Mouse (Mus musculus): Measurements from ENCODE around the gene AI597479.
"Not testable (repeated sequence)": the region's sequence is repeated elsewhere in the genome, so short reads cannot be mapped to it uniquely, and the experiment has no call there.

Gene AI597479

DNA sequence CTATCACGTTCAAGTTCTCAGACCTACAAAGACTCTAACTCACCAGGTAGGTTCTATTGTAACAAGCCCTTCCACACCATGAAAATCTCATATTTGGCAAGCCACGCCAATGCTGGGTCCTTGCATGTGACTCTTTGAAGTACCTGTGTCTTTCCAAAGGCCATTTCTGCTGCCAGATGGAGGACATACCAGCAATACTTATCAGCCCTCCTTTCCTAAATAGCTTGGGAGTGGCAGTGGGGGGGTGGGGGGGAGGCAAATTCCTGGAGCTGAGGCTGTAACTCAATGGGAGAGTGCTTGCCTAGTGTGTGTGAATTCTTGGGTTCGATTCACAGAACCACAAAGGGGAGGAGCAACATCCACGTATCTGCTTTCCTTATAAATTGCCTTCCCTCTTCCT lies 26.2 kb downstream of the AI597479 start:
- DNase-seq (ENCODE audit: low spot score in 2 of 2), result no peak

DNA sequence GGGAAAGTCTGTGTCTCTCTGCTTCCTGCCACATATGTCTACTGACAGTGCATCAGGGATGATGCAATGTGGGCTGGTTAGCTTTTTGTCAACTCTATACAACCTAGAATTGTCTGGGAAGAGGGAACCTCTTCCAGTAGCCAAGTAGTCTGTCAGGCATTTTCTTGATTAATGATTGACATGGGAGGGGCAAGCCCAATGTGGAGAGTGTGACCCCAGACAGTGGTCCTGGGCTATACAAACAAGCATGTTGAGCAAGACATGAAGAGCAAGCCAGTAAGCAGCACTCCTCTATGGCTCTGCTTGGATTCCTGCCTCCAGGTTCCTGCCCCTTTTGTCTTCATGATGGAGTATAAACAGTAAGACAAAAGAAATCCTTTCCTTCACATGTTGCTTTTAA lies 28.7 kb downstream of the AI597479 start:
- no peak for DNase-seq (ENCODE audit: low spot score in 2 of 2)

DNA sequence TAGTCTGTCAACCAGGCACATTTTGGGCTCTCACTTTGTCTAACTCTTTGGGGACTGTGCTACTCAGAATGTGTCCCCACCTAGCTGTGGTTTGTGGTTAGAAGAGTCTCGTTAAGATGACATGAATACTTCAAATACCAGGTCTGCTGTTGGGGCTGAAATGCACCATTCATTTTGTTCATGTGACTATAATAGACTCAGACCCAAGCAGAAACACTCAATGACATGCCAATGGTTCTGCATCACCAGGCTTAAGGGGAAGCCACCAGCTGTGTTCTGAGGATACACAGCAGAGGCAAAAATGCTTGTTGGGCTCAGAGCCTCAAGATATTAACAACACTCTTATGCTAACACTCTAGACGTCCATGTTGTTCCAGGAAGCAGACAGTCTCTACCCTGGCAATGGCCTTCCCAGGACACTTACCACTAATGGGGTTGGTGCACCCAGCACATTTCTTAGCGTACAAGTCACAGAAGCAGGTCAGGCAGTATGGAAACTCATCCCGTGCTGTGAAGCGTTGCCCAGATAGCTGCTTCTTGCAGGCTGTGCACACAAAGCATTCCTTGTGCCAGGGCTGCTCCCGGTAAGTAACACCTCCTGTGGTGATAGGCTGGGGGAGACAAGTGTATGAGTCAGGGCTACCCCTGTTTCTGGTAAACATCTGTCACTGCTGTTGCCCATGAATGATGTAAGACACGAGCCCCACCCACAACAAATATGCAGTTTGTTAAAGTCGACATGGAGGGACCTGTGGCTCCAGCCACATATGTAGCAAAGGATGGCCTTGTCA lies 29.5 kb downstream of the AI597479 start:
- DNase-seq (ENCODE audit: low spot score in 2 of 2), result peak in 1 of 2 experiments; percentile 2

DNA sequence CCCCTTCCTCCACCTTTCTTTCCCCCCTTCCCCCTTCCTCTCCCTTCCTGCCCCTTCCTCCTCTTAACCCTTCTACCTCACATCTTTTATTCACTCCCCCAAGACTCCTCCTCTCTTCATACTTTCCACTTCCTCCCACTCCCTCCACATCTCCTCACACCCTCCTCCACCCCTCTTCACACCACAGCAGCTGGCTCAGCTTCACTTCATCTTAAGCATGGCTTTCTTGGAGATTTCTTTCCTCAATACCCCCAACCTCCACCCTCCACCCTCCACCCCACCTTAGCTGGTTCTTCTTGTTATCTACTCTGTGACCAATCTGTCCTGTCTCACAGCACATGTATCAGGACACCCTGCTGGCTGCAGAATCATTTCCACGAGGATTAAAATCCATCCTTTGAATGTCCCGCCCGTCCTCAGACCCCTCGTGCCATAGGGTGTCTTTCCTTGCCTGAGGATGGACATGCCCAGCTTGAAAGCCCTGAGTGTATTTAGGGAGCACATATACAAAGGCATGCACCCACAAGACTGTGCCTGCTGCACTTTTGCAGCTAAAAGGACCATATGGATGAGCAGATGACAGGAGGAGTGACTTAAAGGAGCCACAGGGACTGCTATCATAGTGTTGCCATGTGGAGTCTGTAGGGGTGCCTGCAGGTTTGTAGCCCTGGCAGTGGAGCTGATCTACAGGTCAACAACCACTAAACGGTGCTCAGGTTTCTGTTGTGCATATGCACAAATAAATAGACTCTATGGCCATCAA lies 31.9 kb downstream of the AI597479 start:
- DNase-seq (ENCODE audit: low spot score in 2 of 2), result no peak

DNA sequence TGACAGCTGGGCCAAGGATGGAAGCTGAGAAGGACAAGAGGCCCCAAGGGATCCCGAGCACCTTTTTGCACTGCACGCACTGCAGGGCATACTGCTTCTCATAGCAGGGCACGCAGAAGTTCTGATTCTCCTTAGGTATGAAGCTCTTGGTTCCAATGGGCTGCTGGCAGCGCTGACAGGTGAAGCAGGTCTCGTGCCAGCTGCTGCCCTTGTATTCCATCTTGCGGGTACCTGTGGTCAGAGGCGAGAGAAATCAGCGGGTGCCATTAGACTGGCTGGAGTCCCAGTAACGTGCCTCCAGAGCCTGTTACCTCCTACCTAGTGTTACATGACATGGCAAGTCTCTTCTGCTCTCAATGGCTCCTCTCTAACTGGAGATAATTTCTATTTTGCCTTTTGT lies 33.1 kb downstream of the AI597479 start:
- no peak for DNase-seq (ENCODE audit: low spot score in 2 of 2)

DNA sequence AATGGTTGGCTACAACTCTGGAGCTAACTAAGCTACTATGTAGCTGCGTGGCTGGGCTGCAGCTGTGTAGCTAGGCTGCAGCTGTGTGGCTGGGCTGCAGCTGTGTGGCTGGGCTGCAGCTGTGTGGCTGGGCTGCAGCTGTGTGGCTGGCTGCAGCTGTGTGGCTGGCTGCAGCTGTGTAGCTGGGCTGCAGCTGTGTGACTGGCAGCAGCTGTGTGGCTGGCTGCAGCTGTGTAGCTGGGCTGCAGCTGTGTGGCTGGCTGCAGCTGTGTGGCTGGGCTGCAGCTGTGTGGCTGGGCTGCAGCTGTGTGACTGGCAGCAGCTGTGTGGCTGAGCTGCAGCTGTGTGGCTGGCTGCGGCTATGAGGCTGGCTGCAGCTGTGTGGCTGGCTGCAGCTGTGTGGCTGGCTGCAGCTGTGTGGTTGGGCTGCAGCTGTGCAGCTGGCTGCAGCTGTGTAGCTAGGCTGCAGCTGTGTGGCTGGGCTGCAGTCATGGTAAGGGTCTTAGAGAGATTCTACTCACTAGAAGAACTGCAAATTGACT lies 38.0 kb downstream of the AI597479 start:
- DNase-seq (ENCODE audit: low spot score in 2 of 2), result not testable (repeated sequence)

DNA sequence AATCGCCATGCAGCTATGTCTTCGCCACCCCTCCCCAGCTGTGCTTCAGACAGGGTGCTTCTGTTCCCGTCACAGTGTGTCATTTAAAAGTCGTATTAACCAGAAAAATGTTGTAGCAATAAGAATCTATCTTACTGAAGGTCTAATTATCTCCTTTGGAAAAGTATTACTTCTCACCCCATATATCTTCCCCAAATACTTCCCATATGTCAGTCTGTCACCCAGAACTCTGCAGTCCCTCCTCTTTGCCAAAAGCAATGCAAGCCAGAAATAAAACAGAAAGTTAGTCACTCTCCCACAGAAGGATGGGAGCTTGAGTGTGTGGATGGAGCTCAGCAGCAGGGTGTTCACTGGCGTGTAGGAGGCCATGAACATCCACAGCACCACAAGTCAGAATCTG lies 38.8 kb downstream of the AI597479 start:
- peak in 1 of 2 experiments; percentile 34 for DNase-seq (ENCODE audit: low spot score in 2 of 2)

DNA sequence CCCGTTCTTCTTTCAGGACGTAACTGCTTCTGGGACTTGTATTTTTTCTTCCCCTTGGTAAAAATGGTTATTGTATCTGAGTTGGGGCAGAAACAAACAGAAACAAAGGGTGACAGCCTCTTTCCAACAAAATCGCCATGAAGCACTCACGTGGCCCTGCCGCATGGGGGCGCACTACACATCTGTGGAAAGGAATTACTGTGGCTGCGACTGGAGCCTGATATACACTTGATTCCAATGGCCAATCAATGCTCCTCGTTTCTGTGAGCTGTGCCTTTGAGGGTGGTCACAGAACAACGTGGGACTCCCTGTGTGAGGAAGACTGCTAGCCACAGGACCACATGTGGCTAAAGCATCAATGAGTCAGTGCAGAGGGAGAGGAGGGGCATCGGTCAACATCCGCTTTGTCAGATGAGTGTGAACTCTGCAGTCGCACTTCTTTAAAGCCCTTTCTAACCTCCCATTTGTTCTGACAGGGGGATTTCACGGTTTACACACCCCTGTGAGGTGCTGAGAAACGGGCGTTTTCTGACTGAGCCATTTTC lies 39.8 kb downstream of the AI597479 start:
- DNase-seq (ENCODE audit: low spot score in 2 of 2), result no peak

DNA sequence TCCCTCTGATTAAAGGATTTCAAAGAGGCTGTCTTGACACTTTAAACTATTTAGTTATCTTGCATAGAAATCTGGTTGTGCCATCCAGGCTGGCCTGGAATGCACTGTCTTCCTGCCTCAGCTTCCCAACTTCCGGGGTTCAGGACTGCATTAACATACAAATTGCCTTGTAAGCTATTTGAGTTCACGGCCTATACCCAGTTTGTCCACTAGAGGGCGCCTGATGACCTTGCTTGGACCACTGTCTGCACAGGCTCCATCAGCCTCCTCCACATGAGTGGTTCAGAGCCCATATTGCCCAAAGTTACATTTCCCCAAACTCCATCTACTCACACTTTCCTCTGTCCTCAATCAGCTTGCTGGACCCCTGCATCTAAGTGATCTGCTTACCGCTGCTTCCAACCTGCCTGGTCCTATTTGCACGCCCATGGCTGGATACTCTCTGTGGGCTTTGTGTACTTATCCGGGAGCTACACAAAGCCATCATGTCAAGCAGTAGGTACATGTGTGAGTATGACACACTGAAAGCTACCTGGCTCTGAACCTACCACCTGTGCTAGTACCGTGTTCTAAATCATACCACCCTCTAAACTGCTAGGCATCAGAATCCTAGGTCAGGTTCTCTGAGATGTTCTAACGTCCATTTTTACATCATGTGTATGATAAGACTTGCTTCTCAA lies 41.2 kb downstream of the AI597479 start:
- DNase-seq (ENCODE audit: low spot score in 2 of 2), result peak; percentile 67 to 83

DNA sequence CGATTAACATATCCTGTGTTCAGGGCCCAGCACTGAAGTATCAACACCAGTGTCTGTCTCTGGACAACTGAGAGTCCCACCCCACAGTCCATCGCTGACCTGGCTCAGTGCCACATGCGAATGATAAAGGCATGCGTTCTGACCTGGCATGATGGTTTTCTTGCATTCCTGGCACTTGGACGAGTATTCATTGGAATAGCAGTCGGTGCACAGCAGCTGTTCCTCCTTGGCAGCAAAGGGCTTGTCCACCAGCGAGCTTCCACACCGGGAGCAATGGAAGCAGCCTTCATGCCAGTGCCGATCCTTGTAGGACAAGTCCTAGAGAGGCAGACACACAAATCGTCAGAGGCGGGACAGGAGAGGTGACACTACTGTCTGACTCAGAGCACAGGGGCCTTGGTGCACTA lies 43.0 kb downstream of the AI597479 start:
- no peak for DNase-seq (ENCODE audit: low spot score in 2 of 2)

DNA sequence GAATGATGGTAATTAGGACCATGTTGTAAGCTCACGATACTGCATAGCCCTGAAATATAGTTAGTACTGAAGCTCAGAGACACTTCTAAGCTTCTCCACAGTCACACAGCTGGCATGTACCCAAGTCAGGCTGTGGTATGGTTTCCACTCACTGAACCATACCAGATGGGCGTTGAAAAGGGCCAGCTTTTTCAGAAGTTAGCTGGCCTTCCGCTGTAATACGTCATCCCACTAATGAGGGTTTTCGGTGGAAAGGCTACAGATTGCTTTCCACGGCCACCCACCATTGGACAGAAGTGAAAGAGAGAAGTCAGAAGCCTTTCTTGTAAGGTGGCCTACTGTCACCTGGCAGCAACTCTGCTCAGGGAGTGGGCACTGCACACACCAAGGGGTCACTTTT lies 44.3 kb downstream of the AI597479 start:
- no peak for DNase-seq (ENCODE audit: low spot score in 2 of 2)

DNA sequence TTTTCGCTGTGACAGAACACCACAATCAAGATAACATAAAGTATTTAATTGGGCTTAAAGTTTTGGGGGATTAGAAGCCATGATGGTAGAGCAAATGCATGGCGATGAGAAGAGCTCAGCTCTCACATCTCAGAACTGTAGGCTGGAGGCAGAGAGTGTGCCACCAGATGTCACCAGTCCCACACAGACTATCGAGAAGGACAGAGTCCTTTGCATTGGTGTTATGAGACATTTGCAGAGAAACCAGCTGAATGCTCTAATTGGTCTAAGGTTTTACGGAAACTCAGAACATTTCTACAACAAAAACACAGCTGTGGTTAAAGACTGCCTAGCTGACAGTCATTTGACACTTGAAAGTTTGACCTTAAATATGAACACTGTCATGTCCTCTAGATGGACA lies 44.8 kb downstream of the AI597479 start:
- DNase-seq (ENCODE audit: low spot score in 2 of 2), result no peak

DNA sequence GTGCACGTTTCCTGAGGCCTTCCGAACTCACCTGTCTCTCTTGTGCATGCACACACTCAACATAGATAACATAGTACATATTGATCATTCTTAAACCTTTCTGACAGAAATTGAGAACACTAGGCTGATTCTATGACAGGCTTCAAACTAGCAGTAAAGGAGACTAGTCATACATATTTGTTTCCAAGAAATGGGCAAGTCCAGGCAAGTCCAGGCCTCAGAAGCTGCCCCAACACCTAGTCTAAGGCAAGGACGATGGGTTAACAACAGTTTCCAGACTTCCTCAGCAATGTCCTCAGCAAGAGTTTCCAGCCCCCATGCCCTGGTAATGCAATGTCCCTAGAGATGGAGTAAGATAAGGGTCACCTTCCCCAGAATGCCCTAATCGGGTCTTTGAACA lies 45.3 kb downstream of the AI597479 start:
- no peak for DNase-seq (ENCODE audit: low spot score in 2 of 2)

DNA sequence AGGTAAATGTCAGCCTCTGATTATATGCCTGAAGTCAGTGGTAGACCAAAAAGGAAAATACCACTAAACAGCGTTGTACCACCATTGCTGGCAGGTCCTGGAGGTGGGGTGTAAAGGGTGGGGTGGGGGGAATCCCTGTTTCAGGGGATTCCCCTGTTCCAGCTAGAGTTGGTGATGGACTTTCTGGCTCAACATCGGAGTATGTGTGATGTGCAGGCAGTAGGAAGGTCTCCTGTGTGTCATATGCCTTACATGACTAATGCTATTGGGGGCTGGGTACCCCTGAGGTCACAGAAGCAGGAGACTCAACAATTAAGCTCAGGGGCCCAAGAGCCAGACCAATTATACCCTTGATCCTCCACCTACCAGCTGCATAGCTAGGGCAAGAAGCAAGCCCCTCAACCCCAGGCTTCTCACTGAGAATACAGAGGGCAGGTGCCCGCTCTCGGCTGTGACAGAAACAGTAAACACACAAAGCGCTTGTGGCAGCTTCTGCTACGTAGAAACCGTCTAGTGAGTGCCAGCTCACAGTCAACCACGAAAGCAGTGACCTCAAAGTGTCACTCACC lies 45.9 kb downstream of the AI597479 start:
- DNase-seq (ENCODE audit: low spot score in 2 of 2), result no peak

DNA sequence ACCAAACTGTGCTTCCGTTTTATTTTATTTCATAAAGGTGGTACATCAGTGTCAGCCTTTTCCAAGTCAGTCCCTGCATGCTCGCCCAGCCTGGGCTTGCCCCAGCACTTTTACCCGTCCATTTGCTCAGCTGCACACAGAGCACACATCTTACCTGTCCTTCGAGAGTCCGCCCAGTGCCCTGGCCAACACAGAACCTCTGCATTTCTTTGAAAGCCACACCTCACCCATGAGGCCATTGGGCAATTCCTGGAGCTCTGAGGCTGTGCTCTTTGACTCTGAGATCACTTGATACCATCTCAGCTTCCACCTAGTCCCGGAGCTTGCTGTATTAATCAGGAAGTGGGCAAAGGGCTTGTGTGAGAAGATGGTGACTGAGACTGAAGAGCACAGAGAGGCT lies 46.9 kb downstream of the AI597479 start:
- no peak for DNase-seq (ENCODE audit: low spot score in 2 of 2)

DNA sequence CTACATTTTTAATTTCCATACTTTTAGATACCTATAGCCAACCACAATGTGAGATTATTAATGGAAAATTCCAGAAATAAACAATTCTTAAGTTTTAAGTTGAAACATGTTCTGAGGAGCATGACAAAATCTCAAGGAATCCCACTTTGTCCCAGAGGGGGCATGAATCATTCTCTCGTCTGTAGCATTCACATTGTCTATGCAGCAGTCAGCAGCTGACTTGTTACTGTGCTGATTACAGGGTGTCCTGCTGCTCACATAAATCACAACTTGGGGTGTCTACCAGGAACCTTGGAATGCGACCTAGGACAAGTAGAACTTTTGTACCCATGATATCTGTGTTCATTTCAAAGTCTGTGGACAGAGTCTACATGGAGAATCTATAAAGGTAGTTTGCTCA lies 49.0 kb downstream of the AI597479 start:
- DNase-seq (ENCODE audit: low spot score in 2 of 2), result no peak

DNA sequence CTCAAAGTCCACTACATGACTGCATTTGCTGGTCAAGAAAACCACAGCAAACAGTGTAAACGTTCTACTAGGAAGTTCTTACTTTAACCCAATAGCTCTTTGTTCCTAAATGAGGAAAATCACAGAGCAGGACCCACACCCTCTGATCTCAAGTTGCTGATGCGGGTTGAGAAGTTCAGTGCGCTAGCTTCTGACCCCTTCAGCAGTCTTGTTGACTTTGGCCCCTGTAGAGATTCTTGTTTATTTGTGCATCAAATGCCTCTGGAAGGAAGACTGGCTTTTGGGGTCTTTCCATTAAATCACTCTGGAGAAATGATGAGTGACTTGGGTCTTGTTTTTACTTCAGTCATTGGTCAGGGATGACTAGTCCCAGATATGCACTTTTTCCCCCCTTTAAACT lies 51.7 kb downstream of the AI597479 start:
- DNase-seq (ENCODE audit: low spot score in 2 of 2), result no peak

DNA sequence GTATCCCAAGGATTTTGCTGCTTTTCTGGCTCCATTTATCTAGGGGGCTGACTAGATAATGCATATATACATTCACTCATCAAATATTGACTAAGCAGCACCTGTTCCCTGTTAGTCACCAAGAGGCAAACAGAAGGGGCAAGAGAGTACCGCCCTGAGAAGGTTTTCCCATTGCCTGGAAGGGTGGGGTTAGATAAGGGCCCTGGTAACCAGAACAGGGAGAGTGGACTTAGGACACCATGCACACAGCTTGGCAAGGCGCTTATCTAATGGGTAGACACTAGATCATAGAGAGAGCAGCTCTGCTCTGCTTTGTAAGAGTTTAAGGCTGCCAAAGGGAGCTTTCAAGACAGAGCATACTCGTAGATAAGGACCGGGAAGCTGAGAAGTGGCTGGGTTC lies 54.1 kb downstream of the AI597479 start:
- no peak for DNase-seq (ENCODE audit: low spot score in 2 of 2)

DNA sequence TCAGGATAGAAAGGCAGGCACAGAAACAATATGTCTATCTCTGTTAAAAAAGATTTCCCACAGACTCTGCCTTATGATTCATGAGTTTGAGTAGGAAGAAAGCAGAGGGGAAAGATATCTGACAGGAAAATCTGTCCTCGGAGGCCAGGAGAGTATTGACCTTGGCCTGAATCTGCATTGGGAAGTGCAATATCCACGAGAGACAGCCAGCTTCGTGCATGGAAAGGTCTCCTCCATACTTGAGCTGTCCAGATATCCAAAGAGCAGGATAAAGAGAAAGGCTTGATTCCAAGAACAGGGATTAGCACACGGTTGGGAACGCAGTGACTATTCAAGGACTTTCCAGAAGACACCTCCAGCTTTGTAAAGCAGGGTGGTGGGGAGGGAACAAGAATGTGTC lies 55.0 kb downstream of the AI597479 start:
- no peak for DNase-seq (ENCODE audit: low spot score in 2 of 2)

DNA sequence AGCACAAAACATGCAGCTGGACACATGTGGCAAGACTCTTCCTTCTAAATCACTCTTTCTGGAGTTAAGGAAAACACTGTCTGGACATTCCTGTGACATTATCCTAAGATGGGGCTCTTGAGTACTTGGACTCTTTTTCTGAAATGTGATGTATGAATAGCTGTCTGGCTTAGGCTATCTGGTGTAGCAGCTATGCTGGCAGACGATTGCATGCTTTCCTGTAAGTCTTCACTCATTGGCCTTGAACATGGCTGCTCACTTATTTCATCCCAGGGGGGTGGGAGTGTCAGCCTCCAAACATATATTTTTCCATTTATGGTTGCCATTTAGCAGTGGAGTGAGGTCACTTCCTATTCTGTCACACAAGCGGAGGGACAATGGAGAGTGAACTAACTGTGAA lies 56.0 kb downstream of the AI597479 start:
- DNase-seq (ENCODE audit: low spot score in 2 of 2), result no peak

DNA sequence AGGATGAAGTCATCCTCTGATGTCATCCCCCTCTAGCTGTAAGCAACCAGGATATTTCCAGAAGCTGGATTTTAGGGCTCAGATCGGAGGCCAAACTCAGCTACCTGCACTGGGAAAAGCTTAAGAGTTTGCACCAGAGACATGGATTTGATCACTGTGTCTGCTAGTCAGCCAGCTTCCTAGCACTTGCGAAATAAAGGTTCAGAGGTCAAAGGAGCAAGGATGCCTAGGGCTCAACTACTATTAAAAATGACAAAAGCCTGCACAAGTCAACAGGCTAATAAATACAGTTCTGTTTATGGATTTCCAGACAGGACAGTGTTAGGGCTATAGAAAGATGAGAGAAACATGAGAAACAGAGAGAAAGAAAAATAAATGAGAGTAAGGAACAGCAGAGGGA lies 59.4 kb downstream of the AI597479 start:
- no peak for DNase-seq (ENCODE audit: low spot score in 2 of 2)

DNA sequence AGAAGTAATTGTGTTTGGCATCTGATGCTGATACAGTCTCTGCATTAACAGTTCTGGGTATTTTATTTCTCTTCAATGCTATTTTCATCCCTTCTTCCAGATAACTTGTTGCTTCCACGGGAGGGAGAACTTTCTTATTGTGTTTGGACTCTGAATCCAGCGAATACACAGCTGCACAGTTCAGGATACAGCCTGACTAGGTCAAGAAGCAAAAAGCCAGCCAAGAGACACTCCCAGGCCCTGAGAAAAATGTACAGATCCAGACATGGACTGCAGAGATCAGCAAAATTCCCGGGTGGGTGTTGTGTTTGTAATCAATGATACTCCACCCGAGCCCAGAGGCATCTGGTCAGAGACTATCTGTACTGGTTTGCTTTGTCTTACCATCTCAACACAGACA lies 60.9 kb downstream of the AI597479 start:
- DNase-seq (ENCODE audit: low spot score in 2 of 2), result no peak
